Mouse (Mus musculus): ENCODE measurements around the gene Pde11a.

DNA sequence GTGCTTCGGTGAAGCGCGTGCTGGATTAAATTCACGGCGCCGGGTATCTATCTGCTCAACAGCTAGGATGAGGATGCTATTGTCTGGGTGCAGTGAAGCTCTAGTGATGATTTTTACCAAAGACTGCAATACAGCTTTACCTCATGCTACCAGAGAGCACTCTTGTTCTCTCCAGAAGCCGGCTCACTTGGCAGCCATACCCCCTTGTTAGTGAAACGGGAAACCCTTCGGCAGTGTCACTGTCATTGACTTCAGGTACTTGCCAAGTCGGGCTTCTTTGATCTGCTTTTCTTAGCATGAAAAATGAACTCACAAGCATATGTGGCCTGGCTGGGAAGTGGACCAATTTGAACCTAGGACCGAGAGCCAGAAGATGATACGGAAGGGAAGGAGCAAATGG lies 290.8 kb downstream of the Pde11a start:
- TF ChIP-seq POLR2A (IDR thresholded peaks at IDR 0.05; ENCODE audit: insufficient read depth, low read depth, low read length) (no peak), CTCF (IDR thresholded peaks at IDR 0.05; ENCODE audit: insufficient read depth, low read depth, low read length) (no peak)

Data from olfactory bulb, adult 2 months (tissue).